Mouse (Mus musculus): Measurements from ENCODE around the gene Cpne8. TPM values are rescaled to one million over a fixed set of nuclear protein-coding genes. Genes with fewer than 3 reads are reported as not detected.

The Cpne8 gene
- polyA plus RNA-seq, 2 experiments = 16.2 to 18.4 TPM

- no peak for TF ChIP-seq POLR2A (IDR thresholded peaks at IDR 0.05; ENCODE audit: borderline replicate concordance, extremely low read depth, insufficient read depth, insufficient read length)
- Histone ChIP-seq H3K4me1 (ENCODE audit: control insufficient read depth, insufficient read depth, low read length) (no peaks in the 10 kb centered on the region), H3K36me3 (ENCODE audit: control insufficient read depth, insufficient read depth, low read length) (no peaks in the 10 kb centered on the region), H3K9me3 (ENCODE audit: control insufficient read depth, low read length) (no peaks in the 10 kb centered on the region), H3K4me3 (replicated peaks; ENCODE audit: low read length) (no peak overlapping the region), H3K27ac (replicated peaks; ENCODE audit: low read depth, low read length) (no peak overlapping the region), H3K27me3 (ENCODE audit: control insufficient read depth, insufficient read depth, low read length) (no peaks in the 10 kb centered on the region), H3K9ac (ENCODE audit: low read depth, low read length, severe bottlenecking) (no peak overlapping the region), H3K4me2 (replicated peaks; ENCODE audit: low read depth, low read length, severe bottlenecking) (no peak overlapping the region)
- DNase-seq (ENCODE audit: low spot score) = no peak
- WGBS = 32% methylated on average over 5 of the region's 5 CpGs
- no peak for ATAC-seq (ENCODE audit: low FRiP score, low read depth)
These were observed 135.8 kb downstream of the Cpne8 start for GRCm38 (mm10) chr15:90543447-90543846.

DNA sequence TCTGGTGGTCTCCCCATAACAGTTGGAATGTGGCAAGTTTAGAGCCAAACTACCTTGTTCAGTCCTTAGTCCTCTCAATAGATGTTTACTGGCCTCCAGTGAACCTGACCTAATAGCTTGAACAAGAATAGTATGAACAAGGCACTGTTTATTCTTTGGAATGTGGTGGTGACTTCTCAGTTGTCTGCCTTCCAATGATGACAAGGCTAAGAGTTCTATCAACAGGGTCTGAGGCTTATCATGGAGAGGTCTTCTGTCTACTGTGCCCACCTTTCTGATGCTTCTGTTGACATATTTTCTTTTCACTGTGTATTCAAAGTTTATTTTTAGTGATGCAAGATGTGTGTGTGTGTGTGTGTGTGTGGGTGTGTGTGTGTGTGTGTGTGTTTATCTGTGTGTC lies 137.1 kb downstream of the Cpne8 start:
- no peaks in the 10 kb centered on the region for H3K27me3 ChIP-seq (ENCODE audit: control insufficient read depth, insufficient read depth, low read length)
- no peak overlapping the region for H3K4me3 ChIP-seq (replicated peaks; ENCODE audit: low read length)
- H3K27ac ChIP-seq (replicated peaks; ENCODE audit: low read depth, low read length) = no peak overlapping the region
- ATAC-seq (ENCODE audit: low FRiP score, low read depth) = no peak
- H3K4me2 ChIP-seq (replicated peaks; ENCODE audit: low read depth, low read length, severe bottlenecking) = no peak overlapping the region
- H3K4me1 ChIP-seq (ENCODE audit: control insufficient read depth, insufficient read depth, low read length) = no peaks in the 10 kb centered on the region
- no peak for DNase-seq (ENCODE audit: low spot score)
- H3K9ac ChIP-seq (ENCODE audit: low read depth, low read length, severe bottlenecking) = no peak overlapping the region
- TF ChIP-seq POLR2A (IDR thresholded peaks at IDR 0.05; ENCODE audit: borderline replicate concordance, extremely low read depth, insufficient read depth, insufficient read length) = no peak
- no peaks in the 10 kb centered on the region for H3K36me3 ChIP-seq (ENCODE audit: control insufficient read depth, insufficient read depth, low read length)
- no peaks in the 10 kb centered on the region for H3K9me3 ChIP-seq (ENCODE audit: control insufficient read depth, low read length)

DNA sequence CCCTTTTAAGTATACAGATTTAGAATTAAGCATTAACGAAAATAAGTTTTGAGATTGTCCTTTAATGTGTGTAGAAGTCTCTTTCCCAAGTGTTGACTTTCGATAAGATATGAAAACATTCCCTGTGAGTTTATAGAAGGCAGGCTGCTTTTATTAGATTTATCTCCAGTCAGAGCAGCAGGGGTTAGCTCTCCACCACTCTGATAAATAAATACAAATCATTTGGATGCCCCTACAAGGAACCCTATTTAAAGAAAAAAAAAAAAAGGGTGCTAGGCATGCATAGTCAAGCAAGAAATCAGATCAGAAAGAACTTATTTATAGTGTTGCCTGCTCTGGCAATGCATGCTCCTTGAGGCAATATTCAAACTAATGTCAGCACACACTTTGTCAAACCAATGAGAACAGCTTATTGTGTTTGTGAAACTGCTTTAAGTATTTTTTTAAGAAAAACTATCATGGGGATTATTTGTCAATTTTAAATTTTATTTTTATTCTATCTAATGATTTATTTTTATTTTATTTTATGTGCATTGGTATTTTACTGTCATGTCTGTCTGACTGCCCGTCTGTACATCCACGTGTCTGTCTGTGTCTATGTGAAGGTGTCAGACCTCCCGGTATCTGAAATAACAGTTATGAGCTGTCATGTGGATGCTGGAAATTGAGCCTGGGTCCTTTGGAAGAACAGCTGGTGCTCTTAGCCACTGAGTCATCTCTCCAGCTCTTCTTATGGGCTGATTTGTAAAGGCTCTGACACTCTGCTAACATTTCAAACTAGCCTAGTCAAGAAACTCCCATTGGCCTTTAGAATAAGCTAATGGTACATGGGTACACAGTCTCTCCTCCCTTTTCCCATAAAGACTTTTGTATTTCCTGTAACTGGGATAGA lies 142.7 kb downstream of the Cpne8 start:
- 55% methylated on average over 5 of the region's 5 CpGs for WGBS
- Histone ChIP-seq H3K9ac (ENCODE audit: low read depth, low read length, severe bottlenecking) (no peak overlapping the region), H3K27ac (replicated peaks; ENCODE audit: low read depth, low read length) (no peak overlapping the region), H3K9me3 (ENCODE audit: control insufficient read depth, low read length) (no peaks in the 10 kb centered on the region), H3K4me3 (replicated peaks; ENCODE audit: low read length) (no peak overlapping the region), H3K36me3 (ENCODE audit: control insufficient read depth, insufficient read depth, low read length) (no peaks in the 10 kb centered on the region), H3K4me2 (replicated peaks; ENCODE audit: low read depth, low read length, severe bottlenecking) (no peak overlapping the region), H3K4me1 (ENCODE audit: control insufficient read depth, insufficient read depth, low read length) (no peaks in the 10 kb centered on the region), H3K27me3 (ENCODE audit: control insufficient read depth, insufficient read depth, low read length) (no peaks in the 10 kb centered on the region)
- TF ChIP-seq POLR2A (IDR thresholded peaks at IDR 0.05; ENCODE audit: borderline replicate concordance, extremely low read depth, insufficient read depth, insufficient read length) = no peak
- ATAC-seq (ENCODE audit: low FRiP score, low read depth) = no peak
- no peak for DNase-seq (ENCODE audit: low spot score)

GRCm38 (mm10) chr15:90535730-90536129 lies 143.5 kb downstream of the Cpne8 start:
- no peak overlapping the region for H3K4me3 ChIP-seq (replicated peaks; ENCODE audit: low read length)
- no peak overlapping the region for H3K4me2 ChIP-seq (replicated peaks; ENCODE audit: low read depth, low read length, severe bottlenecking)
- H3K27me3 ChIP-seq (ENCODE audit: control insufficient read depth, insufficient read depth, low read length) = no peaks in the 10 kb centered on the region
- no peak for TF ChIP-seq POLR2A (IDR thresholded peaks at IDR 0.05; ENCODE audit: borderline replicate concordance, extremely low read depth, insufficient read depth, insufficient read length)
- ATAC-seq (ENCODE audit: low FRiP score, low read depth) = no peak
- no peaks in the 10 kb centered on the region for H3K9me3 ChIP-seq (ENCODE audit: control insufficient read depth, low read length)
- 23% methylated on average over 7 of the region's 7 CpGs for WGBS
- H3K9ac ChIP-seq (ENCODE audit: low read depth, low read length, severe bottlenecking) = no peak overlapping the region
- no peaks in the 10 kb centered on the region for H3K36me3 ChIP-seq (ENCODE audit: control insufficient read depth, insufficient read depth, low read length)
- DNase-seq (ENCODE audit: low spot score) = no peak
- H3K27ac ChIP-seq (replicated peaks; ENCODE audit: low read depth, low read length) = no peak overlapping the region
- no peaks in the 10 kb centered on the region for H3K4me1 ChIP-seq (ENCODE audit: control insufficient read depth, insufficient read depth, low read length)

GRCm38 (mm10) chr15:90512769-90513168 lies 166.5 kb downstream of the Cpne8 start:
- H3K27me3 ChIP-seq (ENCODE audit: control insufficient read depth, insufficient read depth, low read length) = no peaks in the 10 kb centered on the region
- 93% methylated on average over 4 of the region's 4 CpGs for WGBS
- no peak overlapping the region for H3K4me3 ChIP-seq (replicated peaks; ENCODE audit: low read length)
- H3K9ac ChIP-seq (ENCODE audit: low read depth, low read length, severe bottlenecking) = no peak overlapping the region
- H3K4me1 ChIP-seq (ENCODE audit: control insufficient read depth, insufficient read depth, low read length) = no peaks in the 10 kb centered on the region
- no peak for ATAC-seq (ENCODE audit: low FRiP score, low read depth)
- no peak overlapping the region for H3K4me2 ChIP-seq (replicated peaks; ENCODE audit: low read depth, low read length, severe bottlenecking)
- no peak overlapping the region for H3K27ac ChIP-seq (replicated peaks; ENCODE audit: low read depth, low read length)
- H3K36me3 ChIP-seq (ENCODE audit: control insufficient read depth, insufficient read depth, low read length) = no peaks in the 10 kb centered on the region
- no peak for DNase-seq (ENCODE audit: low spot score)
- H3K9me3 ChIP-seq (ENCODE audit: control insufficient read depth, low read length) = no peaks in the 10 kb centered on the region
- no peak for TF ChIP-seq POLR2A (IDR thresholded peaks at IDR 0.05; ENCODE audit: borderline replicate concordance, extremely low read depth, insufficient read depth, insufficient read length)
